Mouse (Mus musculus) MEL-GATA-1-ER (cell line): ENCODE measurements around the gene Crp.

Experiments
- DNase-seq: peaks from one replicate; pipeline ENCODE4 v3.0.0-alpha.2; 2012; ENCODE audit warnings: low read depth; ENCODE audit errors: extremely low read depth

Gene Crp

DNA sequence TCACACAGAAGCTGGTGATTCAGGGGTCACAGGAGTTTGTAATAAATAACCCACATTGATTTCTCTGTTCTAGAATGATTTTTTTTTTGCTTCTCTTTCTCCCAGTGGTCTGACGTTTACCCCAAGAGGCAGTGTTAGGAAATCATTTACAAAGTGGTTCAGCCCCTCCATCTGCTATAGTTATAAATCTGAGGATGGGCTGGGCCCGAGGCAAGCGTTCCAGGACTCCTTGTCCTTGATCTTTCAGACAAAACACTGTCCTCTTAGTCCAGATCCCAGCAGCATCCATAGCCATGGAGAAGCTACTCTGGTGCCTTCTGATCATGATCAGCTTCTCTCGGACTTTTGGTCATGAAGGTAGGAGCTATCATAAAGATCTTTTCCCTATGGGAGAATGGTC is at the start of gene Crp:
Crp (plus strand) TSS at position 212 of the 400 bp plus-strand sequence.
- no peak for DNase-seq

DNA sequence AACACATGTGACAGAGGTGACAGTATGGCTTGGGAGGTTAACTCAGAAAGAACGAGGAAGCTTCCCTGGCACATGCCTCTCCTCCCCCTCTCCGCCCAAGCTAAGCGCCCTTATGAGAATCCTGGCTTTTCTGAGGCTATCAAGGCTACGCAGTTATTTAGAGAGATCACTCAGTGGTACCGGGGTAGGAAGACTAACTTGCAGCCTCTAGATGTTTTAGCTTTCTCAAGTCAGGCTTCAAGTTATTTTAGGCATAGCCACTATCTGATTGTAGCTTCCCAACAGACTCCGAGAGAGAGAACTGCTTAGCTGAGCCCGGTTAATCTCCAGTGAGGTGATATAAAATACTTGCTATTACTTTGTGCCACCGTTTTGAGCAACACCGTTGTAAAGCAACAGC is 48.5 kb upstream of the Crp start:
- no peak for DNase-seq

DNA sequence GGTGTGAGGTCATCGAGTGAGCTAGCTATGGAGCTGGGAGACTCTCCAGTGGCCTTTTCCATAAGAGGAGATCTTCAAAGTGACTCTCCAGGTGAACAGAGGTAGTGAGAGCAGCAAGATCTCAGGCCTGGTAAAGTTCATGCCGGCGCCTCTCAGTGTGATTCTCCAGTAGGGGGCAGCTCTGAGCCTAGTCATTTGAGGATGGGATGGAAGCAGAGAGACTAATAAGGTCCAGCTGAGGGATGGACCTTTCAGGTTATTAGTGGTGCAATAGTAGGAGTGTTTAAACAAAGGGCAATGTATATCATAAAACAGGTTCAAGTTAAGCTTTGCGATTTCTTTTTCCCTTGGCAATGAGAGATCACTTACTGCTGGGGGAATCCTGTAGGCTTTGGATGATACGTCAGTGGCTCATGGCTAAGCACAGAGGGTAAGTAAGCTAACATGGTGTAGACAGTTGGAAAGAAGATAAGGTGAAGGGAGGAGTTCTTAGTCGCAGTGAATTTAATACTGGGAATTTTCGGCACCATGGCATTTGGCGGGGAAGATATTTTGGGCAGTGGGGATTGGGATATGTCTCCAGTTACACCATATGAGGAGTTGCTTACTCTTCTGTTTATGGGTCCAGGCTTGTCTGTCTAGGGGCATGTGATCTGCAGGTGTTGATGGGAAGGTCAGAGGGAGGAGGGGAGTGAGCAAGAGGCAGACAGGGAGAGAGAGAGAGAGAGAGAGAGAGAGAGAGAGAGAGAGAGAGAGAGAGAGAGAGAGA is 47.2 kb upstream of the Crp start:
- DNase-seq = no peak

DNA sequence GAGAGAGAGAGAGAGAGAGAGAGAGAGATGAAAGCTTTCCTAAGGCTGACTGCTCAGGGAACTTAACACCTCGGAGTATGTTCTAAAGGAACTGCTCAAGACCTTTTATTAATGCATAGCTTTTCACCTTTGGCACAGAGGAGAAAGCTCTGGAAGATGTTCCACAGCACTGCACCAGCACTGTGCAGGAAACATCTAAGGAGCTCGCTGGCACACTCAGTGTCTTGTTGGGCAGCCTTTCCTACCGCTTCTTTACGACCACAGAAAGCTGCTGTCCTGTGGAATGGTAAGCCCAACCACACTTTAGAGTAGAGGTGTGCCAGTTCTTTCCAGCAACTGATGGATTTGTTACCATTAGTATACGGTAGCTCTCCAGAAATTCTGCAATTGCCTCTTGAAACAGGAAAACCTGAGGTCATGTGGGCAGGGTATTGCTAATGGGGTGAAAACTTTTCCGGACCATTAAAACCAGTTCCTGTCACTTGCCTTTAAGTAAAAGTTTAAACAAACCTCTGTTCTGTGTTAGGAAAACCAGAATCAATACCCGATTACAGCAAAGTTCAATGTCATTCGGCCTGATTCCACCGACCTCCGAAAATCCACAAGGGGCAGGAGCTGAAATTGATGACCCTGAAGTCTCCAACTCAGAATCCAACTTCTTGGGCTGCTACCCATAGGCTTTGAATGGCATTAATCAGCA is 46.4 kb upstream of the Crp start:
- no peak for DNase-seq

DNA sequence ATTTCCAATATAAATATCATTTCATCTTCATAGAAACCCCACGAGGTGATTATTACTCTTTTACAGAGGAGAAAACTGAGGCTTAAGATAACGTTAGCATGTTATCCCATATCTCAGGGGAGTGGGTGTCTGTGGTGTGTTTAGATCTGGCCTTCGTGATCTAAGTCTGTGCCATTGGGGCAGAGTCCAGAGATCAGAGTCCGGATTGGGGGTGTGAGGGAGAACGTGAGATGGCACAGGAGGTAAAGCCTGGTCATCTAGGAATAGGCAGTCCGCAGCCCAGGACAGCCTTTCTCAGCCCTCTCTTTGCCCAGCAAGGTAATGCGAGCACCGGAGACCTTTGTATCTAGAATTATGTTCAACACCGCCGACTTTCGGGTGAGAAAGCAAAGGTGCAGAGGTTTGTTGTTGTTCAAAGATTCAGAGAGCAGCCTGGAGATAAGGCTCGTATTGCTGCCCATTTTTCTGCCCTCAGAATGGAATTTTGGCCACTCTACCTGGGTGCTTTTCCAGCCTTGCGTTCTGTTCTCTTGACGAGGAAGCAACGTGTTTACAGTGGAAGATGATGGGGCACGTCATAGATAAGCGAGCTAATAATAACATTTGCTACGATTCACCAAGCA is 45.7 kb upstream of the Crp start:
- DNase-seq = no peak

DNA sequence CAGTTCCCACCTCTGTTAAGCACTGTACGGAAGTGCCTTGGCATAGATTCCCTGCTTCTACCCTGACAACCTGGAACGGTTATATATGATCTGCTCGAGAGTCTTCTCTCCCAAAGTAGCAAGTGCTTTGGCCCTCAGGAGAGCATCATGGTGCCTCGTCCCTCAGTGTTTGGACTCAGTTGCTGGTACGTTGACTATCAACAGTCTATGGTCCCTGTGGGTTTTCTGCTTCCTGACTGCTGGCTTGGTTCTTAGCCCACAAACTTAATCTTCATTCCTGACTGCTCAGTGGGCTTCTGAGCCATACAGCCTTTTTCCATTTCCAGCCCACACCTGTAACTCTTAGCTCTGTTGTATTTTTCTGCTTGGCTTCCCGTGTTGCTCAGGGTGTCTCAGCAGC is 44.0 kb upstream of the Crp start:
- DNase-seq = no peak

DNA sequence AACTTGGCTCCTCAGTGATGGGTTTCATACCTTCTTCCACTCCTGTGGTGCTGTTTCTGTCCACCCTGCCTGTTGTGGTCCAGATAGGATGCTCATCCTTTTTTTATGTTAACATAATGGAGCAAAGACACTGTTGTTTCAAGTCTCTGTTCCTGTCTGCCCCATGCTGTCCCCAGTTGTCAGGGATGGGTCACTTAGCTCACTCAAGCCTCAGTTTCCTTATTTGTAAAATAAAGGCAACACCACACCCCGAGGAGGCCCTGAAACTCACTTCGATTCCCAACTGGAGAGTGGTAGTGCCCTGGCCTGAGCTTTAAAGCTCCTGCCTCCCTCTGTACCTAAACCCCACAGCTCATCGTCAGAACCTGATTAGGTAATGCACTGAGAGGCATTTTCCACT is 40.6 kb upstream of the Crp start:
- no peak for DNase-seq

DNA sequence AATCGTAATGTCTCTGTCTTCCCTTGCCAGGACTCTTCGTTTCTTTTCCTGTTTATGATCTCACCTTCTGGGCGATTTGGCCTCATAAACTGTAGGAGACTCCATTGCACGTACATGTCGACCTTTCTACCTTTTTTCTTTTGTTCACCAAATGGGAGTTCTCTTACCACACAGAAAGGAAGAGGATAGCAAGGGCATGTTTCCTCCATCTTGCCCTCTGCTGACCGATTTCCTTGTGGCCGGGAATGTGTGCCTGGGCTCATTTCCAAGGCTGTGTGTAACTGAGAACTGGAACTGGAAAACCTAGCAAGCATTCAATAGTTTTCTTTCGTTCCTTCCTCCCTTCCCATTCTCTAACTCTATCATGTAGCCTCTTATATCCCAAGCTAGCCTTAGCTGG is 38.2 kb upstream of the Crp start:
- DNase-seq = no peak

DNA sequence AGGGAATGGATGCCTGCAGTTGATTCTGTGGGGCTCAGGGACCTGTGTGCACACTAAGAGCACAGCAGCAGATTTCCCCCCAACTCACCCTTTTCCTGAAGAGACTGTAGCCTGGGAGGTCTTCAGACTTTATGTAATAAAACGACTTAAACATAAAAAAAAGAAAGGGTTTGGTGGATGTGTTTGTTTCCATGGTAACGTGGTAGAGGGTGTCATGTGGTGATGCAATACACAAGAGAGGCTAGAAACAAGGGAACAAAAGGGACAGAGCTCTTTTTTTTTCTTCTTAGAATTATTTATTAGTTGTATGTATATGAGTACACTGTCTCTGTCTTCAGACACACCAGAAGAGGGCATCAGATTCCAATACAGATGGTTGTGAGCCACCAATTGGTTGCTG is 32.4 kb upstream of the Crp start:
- no peak for DNase-seq

DNA sequence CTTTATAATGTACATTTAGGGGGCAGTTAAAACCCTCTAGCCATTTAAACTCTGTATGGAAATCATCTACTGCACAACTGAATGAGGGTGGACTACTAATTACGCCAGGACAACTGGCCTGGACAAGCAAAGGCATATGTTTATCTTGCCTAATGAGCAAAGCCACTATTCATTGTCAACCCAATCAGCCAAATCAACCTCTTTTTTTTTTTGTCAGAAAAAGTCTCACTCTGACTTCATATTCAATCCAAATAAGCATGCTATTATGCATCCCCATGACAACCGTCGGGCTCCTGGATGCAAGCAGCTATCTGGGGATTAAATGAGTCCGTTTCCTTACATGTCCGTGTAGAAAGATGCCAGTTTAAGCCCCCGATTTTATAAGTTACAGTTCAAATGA is 30.3 kb upstream of the Crp start:
- no peak for DNase-seq

DNA sequence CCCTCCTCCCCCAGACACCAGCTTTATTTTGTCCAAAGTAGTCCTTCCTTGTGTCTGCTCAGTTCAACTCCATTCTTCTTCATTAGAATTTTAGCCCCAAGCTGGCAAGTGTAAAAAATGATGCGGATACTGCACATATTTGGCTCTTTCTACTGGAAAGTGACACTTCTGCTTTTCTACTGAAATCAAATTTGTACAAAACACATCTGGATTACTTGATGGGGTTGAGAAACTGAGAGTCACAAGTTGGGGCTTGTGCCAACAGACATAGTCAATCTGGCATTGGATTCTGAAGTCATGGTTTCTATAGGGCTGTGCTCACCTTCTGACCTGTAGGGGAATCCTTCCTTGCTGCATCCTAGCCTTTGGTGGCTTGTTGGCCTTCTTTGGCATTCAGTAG is 27.1 kb upstream of the Crp start:
- no peak for DNase-seq

DNA sequence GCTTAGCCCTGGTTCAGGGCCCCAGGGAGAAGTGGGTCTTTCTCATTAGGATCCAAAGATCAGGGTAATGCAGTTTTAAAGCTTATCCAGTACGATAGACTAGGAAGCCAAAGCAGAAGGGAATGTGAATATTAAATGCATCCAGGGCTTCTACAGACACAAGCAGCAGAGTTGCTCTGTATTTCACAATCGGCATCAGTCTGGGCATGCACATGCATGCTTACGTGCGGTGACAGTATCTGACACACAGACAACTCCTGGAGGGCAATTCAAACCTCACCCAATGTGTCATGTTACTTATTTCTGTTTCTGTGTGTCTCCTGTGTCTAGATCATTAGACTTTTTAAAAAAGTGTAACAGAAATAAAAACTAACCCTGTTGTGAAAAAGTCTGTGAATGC is 17.1 kb upstream of the Crp start:
- DNase-seq = no peak

DNA sequence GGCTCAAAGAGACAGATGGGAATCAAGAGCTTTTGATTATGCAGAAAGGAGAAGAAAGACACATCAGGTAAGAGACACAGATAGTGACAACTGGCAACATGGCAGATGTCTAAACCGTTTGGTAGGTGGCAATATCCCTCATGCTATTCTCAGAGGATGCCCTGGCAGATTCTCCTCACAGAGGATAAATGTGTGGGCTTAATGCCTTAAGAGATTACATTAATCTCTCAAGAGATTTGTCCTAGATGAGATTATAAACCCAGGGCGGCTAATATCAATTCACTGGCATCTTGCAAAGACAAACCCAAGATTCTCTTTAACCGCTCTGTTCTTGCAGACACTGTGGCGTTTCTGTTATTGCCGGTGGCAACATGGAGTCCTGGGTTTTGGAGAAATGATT is 14.3 kb upstream of the Crp start:
- DNase-seq = no peak

DNA sequence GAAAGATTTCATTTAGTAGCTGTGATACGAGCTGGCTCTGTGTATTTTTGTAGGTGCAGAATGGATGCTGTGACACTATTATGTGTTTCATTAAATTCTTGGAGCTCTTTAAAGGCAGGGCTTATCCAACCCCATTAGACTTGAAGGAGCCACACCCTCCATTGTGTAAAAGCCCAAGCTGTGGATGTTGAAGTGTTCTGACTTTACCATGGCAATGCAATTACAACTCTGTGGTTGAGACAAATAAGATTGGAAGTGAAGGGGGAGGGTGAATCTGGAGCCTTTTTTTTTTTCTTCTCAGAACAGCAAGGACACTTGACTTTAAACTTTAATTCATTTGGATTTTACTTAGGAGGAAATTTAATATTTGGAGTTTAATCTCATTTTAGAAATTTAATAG is 13.9 kb upstream of the Crp start:
- DNase-seq = no peak

DNA sequence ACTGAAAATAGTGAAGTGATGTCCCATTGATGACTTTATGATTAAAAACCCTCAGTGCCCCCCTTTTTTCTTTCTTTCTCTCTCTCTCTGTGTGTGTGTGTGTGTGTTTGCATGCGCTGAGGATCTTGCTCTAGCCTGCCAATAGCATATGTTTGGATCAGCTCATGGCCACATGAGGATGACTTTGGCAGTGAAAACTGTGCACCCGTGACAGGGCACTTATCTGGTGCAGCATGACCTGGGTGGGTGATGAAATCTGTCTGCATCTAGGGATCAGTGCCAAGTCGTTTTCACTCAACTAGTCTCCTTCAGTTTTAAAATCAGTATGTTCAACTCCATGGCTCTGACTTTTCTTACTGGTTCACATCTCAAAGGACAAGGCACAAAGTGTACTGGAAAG is 12.7 kb upstream of the Crp start:
- DNase-seq = no peak

DNA sequence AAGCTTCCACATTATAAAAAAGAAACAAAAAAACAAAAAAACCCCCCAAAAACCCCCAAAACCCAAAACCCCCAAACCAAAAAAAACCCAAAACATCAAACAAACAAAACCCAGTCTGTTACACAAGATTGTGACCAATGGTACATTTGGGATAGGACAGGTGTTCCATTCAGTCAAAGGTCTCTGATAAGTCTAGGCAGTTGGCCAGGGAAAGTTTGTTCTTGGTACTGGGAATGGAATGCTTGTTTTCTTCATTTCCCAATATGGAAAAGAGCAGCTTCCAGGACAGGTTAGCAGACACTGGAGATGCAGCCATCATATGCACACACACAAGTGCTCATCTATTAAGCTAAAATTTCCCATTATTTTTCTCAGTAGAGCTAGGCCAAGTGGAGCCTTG is 433 bp upstream of the Crp start:
- DNase-seq = no peak

DNA sequence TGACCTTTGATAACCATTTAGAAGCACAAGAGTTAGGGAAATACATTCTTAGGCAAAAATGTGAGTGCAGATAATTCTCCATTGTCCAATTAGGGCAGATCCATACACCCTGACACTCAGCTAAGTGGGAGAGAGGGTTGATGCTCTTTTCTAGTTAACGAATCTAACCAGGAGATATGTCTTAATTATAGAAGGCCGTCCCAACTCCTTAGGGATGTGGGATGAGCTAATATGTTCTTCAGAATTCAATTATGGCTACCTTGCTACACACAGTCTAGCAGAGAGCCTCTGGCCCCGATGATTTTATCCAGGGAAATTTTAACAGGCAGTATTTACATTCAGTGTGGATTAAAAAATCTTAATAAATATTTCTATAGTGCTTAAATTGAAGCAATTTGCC is 3.0 kb downstream of the Crp start:
- DNase-seq = no peak

DNA sequence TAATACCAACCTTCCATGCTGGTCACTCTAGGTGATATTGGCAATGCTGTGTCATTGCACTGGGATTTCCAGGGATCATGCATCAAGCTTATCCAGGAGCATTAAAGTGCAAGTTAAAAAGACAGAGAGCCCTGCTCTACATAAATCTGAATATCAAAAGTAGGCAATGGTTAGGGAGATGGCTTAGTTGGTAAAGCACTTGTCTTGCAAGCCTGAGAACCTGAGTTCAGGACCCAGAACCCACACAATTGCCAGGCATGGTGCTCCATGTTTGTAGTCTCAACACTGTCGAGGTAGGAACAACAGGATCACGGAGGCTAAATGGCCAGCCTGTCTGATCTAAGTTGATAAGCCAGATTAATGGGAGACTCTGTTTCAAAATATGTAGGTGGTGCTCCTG is 3.5 kb downstream of the Crp start:
- no peak for DNase-seq

DNA sequence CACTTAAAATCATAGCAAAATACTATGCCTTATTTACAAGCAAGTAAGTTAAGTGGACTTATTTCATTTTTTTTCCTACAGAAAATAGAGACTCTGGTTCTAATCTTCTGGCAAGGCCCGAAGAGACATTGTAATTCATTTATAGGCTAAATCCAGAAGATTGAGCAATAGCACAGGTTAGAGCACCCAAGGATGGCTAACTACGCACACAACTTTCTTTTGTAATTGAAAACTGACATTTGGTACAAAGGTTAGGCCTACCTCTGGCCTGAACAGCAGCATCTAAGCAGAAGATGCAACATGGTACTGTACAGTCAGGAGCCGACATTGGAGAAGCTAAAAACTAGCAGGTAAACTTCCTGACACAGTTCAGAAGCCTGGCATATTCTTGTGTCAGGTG is 4.0 kb downstream of the Crp start:
- no peak for DNase-seq

DNA sequence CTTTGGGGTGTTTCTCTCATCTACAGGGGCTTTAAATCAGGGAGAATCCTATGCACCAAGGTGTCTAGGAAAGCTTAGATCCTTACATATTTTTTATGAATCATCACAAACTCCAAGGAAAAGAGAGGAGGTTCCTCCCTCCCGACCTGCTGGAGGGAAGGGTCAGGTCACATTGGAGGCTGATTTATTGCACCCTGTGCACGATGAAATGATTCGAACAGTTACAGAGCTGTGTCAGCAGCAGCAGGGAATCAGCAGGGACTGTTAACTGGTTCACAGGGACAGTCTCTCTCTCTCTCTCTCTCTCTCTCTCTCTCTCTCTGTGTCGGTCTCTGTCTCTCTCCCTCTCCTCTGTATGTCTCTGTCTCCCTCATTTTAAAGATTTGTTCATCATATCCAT is 6.9 kb downstream of the Crp start:
- DNase-seq = no peak

DNA sequence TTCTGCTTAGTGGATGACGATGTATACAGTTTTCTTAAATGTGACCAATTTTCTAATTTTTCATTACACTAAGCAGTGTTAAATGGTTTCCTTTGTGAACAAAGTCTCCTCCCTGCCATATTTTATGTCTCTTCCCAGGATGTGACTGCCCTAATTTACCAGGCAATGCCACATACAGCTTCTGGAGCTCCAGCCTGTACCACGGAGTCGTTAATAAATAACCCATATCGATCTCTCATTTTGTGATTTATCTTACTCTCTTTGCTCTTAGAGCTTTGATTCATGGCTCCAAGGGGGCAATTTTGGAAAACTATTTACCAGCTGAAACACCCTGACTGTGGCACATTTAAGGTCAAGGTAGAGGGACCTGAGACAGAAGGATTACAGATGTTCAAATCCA is 8.4 kb downstream of the Crp start:
- no peak for DNase-seq

DNA sequence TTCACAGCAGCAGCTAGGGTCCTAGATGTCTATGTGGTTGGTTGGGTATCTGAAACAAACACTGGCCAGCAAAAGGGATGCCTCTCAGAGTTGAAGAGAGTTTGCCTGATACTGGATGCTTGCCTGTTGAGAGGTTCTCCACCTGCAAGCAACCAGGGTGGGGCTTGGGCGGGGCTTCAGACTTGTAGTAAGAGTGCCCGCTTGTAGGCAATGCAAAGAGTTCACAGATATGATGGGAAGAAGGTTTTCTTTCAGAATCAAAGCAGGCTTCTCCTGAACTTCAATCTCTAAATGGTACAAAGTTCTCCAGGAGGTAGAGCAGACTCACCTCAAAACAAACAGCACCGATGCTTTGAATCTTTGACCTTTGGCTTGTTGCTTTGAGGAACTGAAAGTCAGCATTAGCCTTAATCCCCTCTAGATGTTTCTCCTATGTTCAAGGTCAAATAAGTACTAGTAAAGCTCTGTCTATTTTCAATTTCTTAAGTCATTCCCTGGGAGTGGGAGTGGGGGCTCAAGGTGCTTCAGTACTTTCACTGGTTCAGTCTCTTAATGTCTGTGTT is 12.0 kb downstream of the Crp start:
- DNase-seq = no peak

DNA sequence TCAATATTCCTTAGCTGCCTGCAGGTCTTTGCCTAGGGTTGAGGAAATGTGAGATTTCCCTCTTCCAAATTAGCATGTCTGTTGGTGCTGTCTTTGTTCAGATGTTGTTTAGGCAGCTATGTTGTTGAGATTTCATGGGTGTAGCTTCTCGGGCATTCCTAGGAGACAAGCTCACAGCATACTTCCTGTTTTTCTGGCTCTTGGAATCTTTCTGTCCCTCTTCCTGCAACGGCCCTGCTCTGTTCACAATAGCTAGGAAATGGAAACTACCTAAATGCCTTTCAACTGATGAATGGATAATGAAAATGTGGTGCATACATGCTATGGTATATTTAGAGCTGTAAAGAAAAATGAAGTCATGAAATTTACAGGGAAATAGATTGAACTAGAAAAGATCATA is 13.5 kb downstream of the Crp start:
- no peak for DNase-seq
